Mouse (Mus musculus): ENCODE results near the gene Lcn2.
A peak's percentile ranks its signal among the peaks of the same experiment; 100 is the strongest.

Gene Lcn2

GRCm38 (mm10) chr2:32412742-32413531 lies 24.9 kb upstream of the Lcn2 start:
- DNase-seq, result no peak

- DNase-seq, result no peak
Measured at GRCm38 (mm10) chr2:32411407-32411806, 23.4 kb upstream of the Lcn2 start.

GRCm38 (mm10) chr2:32408429-32409424 lies 20.7 kb upstream of the Lcn2 start:
- DNase-seq, result no peak

GRCm38 (mm10) chr2:32407144-32407824 lies 19.2 kb upstream of the Lcn2 start:
- DNase-seq, result no peak

- DNase-seq, result peak; percentile 98 to 99
Measured at GRCm38 (mm10) chr2:32404663-32405062, 16.6 kb upstream of the Lcn2 start.

- peak in 1 of 2 experiments; percentile 31 for DNase-seq
Measured at GRCm38 (mm10) chr2:32396695-32397094, 8.6 kb upstream of the Lcn2 start.

GRCm38 (mm10) chr2:32395946-32396621 lies 8.0 kb upstream of the Lcn2 start:
- peak; percentile 90 to 94 for DNase-seq

- DNase-seq, result peak; percentile 96 to 97
Measured at GRCm38 (mm10) chr2:32395484-32395945, 7.5 kb upstream of the Lcn2 start, which contains the start of gene Ptges2. Gene Ptges2 (plus strand): TSS chr2:32395896.

- DNase-seq, result peak; percentile 54 to 57
Measured at GRCm38 (mm10) chr2:32394973-32395372, 6.9 kb upstream of the Lcn2 start.

- no peak for DNase-seq
Measured at GRCm38 (mm10) chr2:32392063-32392462, 4.0 kb upstream of the Lcn2 start.

- DNase-seq, result no peak
Measured at GRCm38 (mm10) chr2:32390871-32391270, 2.8 kb upstream of the Lcn2 start.

- DNase-seq, result no peak
Measured at GRCm38 (mm10) chr2:32389157-32389556, 1.1 kb upstream of the Lcn2 start.

- DNase-seq, result no peak
Measured at GRCm38 (mm10) chr2:32382689-32383088, 5.4 kb downstream of the Lcn2 start.

GRCm38 (mm10) chr2:32381775-32382223 lies 6.3 kb downstream of the Lcn2 start, which contains the start of gene 1110008P14Rik:
Gene 1110008P14Rik (minus strand): TSS chr2:32381938.
- peak; percentile 97 to 98 for DNase-seq

- DNase-seq, result no peak
Measured at GRCm38 (mm10) chr2:32381141-32381774, 6.8 kb downstream of the Lcn2 start.

- DNase-seq, result peak in 1 of 2 experiments; percentile 38
Measured at GRCm38 (mm10) chr2:32380001-32380500, 8.0 kb downstream of the Lcn2 start.

- DNase-seq, result no peak
Measured at GRCm38 (mm10) chr2:32376963-32377362, 11.1 kb downstream of the Lcn2 start.

GRCm38 (mm10) chr2:32375317-32375940 lies 12.6 kb downstream of the Lcn2 start:
- no peak for DNase-seq

GRCm38 (mm10) chr2:32374191-32374590 lies 13.9 kb downstream of the Lcn2 start:
- DNase-seq, result no peak

- DNase-seq, result no peak
Measured at GRCm38 (mm10) chr2:32367315-32367714, 20.7 kb downstream of the Lcn2 start.

GRCm38 (mm10) chr2:32364121-32364520 lies 23.9 kb downstream of the Lcn2 start:
- no peak for DNase-seq
